Mouse (Mus musculus) NIH3T3 (cell line): ENCODE measurements at regions not wholly inside any gene's neighbourhood (a gene's known extent, or its start where the extent isn't known, plus 50 kb on each side); places are given as distances from the start of the nearest gene placed in this dataset.
A peak's percentile ranks its signal among the peaks of the same experiment; 100 is the strongest.

Experiments
- DNase-seq: peaks from one replicate; pipeline ENCODE4 v3.0.0-alpha.2; 2012; ENCODE audit warnings: low read depth

GRCm38 (mm10) chr10:29635828-29636227 is 100.2 kb upstream of the Rspo3 start:
- DNase-seq: peak; percentile 5

GRCm38 (mm10) chr10:29595455-29595854 is 59.8 kb upstream of the Rspo3 start:
- no peak for DNase-seq

GRCm38 (mm10) chr10:29594969-29595368 is 59.3 kb upstream of the Rspo3 start:
- no peak for DNase-seq

GRCm38 (mm10) chr10:29592906-29593305 is 57.2 kb upstream of the Rspo3 start:
- no peak for DNase-seq

- no peak for DNase-seq
Observed at GRCm38 (mm10) chr10:29590187-29590586, 54.5 kb upstream of the Rspo3 start.

- DNase-seq: no peak
Observed at GRCm38 (mm10) chr10:29589739-29590138, 54.1 kb upstream of the Rspo3 start.
